Mouse (Mus musculus) MN1 (cell line): ENCODE measurements around the gene Sost.

ENCODE experiments used
- DNase-seq: peaks from one replicate; pipeline ENCODE4 v3.0.0-alpha.2; 2016; ENCODE audit warnings: low spot score

Sost gene

GRCm38 (mm10) chr11:101983431-101983921 is 16.7 kb upstream of the Sost start:
- no peak for DNase-seq

DNA sequence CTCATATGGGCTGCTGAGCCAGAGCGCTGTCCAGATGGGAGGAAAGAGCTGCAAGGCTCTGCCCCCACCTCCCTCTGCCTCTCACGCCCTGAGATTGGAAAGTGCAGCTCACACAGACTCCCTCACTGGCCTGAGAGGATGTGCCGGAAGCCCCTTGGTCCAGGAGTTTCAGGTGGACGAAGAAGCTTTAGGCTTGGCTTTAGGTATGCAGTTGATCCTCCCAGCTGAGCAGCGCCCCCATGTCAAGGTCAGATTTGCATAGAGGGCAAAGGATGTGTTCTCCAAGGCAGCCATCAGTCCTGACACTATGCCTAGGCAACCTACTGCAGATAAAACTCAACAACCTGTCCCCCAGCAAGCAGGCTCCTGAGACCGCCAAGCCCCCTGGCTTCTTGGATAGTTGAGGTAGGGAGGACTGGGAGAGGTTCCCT is 16.2 kb upstream of the Sost start:
- no peak for DNase-seq

DNA sequence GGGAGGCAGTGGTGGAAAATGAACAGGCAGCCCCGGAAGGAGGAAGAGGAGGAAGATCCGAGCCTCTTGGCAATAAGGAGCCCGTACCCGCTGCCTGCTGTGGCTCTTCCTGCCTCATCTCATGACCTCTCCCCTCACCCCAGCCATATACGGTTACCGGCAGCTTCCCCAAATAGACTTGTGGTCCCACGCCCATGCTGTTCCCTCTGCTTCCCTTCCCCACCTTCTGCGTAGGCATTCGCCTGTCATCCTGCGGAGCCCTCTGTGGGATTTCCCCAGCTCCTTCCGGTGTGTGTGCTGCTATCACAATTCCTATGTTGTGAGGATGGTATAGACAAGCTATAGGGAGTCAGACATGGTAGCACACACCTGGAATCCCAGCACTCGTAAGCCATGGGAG is 15.0 kb upstream of the Sost start:
- DNase-seq, result no peak

GRCm38 (mm10) chr11:101980603-101981157 is 13.9 kb upstream of the Sost start:
- DNase-seq, result no peak

DNA sequence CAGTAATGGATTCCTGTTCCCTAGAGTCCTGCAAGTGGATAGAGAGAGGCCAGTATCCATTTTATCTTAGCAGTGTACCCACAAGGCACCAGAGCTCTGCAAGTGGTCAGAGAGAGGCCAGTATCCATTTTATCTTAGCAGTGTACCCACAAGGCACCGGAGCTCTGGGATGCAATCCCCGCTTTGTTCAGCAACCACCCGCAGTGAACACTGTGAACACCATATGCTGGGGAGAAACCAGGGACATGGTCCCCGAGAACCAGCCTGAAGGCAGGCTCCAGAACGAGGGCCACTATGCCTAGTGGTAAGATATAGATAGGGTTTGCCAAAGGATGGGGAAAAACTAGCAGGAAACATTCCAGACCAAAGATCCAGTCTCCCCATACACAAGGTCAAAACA is 12.3 kb upstream of the Sost start:
- no peak for DNase-seq

- DNase-seq, result no peak
Observed at GRCm38 (mm10) chr11:101976949-101977348, 10.1 kb upstream of the Sost start.

GRCm38 (mm10) chr11:101974923-101975322 is 8.1 kb upstream of the Sost start:
- DNase-seq, result no peak

DNA sequence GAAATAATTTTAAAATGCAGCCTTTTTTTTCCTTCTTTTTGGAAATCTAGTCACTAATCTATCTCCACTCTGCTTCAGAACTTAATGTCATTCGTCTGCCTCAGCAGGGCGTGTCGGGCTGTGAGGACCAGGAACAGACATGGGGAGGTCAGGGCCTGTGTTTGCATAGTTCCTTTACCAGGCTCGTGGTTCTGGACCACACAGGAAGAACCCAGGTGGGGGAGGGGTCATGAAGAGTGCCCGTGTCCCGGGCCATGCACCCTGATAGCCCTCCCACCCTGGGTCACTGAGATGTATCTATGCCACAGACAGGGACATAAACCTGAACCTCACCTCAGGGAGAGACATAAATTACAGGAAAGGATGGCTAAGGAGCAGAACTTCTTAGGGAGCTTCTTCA is 7.4 kb upstream of the Sost start:
- no peak for DNase-seq

GRCm38 (mm10) chr11:101973496-101973895 is 6.7 kb upstream of the Sost start:
- DNase-seq, result no peak

DNA sequence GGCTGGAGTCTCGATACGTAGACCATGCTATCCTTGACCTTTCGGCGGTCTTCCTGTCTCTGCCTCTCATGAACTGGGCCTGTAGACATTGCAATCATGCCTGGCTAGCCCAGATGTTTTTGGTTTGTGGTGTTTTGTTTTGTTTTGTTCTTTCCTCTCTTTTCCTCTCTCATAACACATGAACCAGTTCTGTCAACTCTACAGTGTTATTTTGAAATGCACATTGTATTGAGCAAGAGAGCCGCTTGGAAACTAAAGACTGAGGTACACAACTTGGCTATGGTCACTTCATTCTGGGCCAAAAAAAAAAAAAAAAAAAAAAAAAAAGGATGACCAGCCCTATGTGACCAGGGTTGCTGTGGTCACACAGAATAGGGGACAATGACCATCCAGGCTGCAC is 5.8 kb upstream of the Sost start:
- DNase-seq, result no peak

GRCm38 (mm10) chr11:101972097-101972496 is 5.3 kb upstream of the Sost start:
- no peak for DNase-seq

- DNase-seq, result peak; percentile 23
Observed at GRCm38 (mm10) chr11:101971410-101971809, 4.6 kb upstream of the Sost start.

- no peak for DNase-seq
Observed at GRCm38 (mm10) chr11:101969835-101970234, 3.0 kb upstream of the Sost start.

DNA sequence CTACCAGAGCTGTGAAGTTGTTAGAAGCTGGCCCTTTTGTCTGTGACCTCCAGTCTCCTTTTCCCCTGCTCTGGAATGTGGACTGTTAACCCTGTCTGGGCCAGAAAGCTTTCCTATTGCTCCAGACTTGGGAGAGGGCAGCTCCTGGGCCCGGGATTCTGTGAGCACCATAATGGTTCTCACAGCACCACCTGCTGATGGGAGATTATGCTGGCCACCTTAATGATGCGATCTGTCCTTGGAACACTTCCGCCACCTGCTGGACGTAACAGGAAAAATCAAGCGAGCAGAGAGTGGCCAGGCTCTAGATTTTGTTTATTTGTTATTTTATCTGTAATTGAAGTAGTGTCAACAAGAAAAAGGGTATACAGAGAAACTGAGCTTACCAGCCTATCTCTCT is 2.0 kb upstream of the Sost start:
- peak; percentile 87 for DNase-seq

GRCm38 (mm10) chr11:101968311-101968710 is 1.5 kb upstream of the Sost start:
- no peak for DNase-seq

GRCm38 (mm10) chr11:101965553-101965952 is 1.3 kb downstream of the Sost start:
- DNase-seq, result no peak

- DNase-seq, result peak; percentile 47
Observed at GRCm38 (mm10) chr11:101964647-101965046, 2.2 kb downstream of the Sost start.

DNA sequence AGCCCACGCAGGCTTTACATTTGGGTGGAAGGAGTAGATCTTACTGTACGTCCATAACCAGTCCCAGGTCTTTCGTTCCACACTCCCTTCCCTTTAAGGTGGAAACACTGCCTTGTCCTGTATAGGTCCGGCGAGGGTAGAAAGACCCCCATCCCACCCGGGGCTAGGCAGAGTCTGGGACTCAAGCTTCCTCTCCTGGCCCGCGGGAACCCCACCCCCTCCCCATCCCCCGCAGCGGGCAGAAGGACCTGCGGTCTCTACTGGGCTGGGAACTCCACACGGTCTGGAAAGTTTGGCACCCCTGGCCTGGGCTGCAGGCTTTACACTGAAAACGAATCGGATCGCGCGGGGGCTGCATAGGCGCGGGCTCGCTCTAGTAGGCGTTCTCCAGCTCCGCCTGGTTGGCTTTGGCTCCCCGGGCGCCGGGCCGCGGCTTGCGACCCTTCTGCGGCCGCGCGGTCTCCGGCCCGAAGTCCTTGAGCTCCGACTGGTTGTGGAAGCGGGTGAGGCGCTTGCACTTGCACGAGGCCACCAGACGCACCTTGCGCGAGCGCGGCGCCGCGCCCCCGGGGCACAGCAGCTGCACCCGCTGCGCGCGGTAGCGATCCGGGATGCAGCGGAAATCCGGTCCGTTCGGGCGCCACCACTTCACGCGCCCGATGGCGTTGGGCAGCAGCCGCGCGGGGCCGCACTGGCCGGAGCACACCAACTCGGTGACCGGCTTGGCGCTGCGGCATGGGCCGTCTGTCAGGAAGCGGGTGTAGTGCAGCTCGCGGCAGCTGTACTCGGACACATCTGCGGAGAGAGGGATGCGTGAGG is 3.1 kb downstream of the Sost start:
- peak; percentile 66 for DNase-seq

DNA sequence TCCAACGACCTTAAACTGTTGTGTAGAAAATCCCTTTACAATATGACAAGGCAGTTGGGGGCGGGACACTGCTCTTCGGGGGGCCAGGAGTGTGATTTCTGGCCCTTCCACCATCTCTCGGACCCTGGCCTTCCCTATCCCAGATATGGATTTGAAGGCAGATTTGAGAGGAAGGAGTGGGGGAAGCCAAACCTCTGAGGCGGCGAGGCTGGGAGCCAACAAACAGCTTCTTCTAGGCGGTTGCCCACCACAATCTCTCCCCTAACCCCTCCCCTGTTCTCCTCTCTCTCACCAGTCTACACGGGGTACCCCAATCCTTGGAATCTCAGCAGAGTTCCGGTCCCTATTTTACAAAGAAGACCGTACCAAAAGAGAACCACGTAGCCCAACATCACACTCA is 3.8 kb downstream of the Sost start:
- no peak for DNase-seq

GRCm38 (mm10) chr11:101957476-101957875 is 9.3 kb downstream of the Sost start:
- DNase-seq, result peak; percentile 46

DNA sequence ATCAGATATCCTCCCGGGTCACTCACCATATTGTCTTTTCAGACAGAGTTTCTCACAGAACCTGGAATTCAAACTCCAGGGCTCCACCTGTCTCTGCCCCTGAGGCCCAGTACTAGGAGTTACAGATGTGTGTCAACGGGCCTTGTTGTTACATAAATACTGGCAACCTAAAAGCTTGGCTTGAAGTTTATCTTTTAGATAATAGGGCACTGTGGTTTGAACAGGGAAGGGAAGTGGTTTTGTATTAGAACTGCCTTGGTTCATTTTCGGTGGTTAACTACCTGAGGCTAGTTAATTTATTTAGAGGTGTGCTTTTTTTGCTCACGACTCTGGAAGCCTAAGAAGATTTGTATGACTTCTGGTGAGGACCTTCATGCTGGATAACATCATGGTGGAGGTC is 13.4 kb downstream of the Sost start:
- no peak for DNase-seq

DNA sequence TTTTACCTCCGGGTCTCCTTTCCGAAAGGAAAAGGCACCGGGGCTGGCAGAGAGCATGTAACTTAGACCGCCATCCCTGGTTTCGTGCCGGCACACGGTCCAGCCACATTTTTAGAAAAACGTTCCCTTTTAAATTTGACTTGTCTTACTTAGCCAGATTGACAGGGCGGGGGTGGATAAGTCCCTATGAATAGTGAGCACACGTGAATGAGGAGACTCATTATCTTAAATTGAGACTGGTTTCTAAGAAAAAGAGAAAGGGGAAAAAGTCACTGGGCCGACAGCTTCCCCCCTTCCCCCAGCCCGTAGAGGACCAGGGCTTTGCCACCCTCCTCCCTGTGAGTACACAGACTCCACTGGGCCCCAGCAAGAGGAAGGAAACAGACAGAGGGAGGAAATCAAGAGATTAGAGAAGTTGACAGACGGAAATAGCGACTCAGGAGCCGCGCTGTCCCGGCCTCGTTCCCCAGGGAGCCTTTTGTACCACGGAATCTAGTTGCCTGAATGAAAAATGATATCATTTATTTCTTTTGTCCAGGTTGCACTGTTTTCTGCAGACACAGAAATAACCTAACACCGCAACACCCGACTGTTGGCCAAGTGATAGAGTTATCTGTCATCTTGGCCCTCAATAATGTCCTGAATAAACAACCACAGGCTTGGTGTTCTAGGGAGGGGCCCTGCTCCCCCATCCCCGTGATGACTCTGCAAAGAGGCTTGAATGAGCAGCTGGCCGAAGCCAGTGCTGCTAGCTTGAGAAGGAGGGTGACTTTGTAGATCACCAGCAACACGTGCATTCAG is 14.1 kb downstream of the Sost start:
- peak; percentile 22 for DNase-seq

DNA sequence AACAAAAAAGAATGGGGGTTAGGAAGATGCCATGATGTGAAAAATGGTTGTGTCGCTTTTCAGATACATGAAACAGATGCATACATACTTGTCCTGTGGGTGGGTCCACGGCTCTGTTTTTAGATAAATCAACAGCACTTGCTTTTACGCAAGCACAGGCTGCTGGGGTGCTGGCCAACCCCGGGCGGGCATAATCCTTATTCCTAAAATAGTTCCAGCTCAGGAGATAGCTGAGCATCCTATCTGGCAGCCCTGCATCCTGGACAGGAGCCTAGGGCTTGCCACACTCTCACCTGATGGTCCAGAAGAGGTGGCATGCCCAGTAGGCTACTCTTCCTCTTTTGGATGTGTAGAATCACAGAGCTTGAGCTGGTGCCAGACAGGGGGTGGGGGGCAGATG is 16.8 kb downstream of the Sost start:
- DNase-seq, result no peak
